Mouse (Mus musculus): ENCODE results near the gene Lgalsl. TPM values are rescaled to one million over a fixed set of nuclear protein-coding genes. Genes with fewer than 3 reads are reported as not detected.

Lgalsl gene
- total RNA-seq, 1 experiment: 15.7 TPM

DNA sequence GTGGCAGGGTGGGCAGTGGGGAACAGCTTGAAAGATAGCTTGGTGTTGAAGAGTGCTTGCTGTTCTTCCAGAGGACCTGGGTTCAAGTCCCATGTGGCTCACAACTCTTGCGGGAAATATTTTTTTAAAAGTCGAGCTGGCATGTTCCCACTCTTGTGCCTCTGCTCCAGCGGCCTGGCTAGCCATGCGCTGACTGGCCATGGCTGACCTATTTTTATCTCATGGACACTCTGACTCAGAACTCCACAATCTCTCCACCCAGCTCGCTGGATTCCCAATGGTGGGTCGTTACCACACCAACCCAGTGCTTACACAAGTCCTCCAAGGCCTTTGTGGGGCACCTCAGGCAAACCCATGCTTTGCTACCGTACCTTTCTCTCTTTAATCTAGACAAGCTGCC, 42.1 kb upstream of the Lgalsl start:
- no peak overlapping the region; the same call in 1 of the 2 replicates for H3K27ac ChIP-seq (ENCODE audit: insufficient read depth, low read depth, low read length, poor library complexity, severe bottlenecking)
- TF ChIP-seq MAFK (IDR thresholded peaks at IDR 0.05; ENCODE audit: insufficient read depth, low read depth, low read length): no peak
- no peak for TF ChIP-seq ZNF384 (IDR thresholded peaks at IDR 0.05; ENCODE audit: low read depth, low read length)
- no peak for TF ChIP-seq HCFC1 (IDR thresholded peaks at IDR 0.05; ENCODE audit: borderline replicate concordance, insufficient read depth, low read length)
- no peak for TF ChIP-seq CHD2 (IDR thresholded peaks at IDR 0.05; ENCODE audit: low read depth, low read length)
- TF ChIP-seq ZC3H11A (IDR thresholded peaks at IDR 0.05; ENCODE audit: borderline replicate concordance, low read depth, low read length): no peak
- in situ Hi-C loops (cut with MboI; ENCODE audit: low sequenced_read_pairs in 2 of 2, unreplicated experiment in 2 of 2): no loop called here

DNA sequence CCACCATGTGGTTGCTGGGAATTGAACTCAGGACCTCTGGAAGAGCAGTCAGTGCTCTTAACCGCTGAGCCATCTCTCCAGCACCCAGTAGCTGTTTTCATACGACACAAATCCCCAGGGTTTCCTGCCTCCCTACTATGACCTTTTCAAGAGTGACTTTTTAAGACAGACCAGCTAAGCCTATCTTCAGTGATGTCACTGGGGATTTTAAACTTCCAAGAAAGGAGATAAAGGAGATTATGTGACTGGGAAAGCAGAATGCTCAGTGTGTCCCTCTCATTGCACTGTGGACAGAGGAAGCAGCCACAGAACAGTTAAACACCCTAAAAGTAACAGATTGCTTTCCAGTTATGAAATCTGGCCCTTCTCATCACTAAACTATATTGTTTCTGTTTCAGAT, 41.6 kb upstream of the Lgalsl start:
- H3K9ac ChIP-seq (ENCODE audit: insufficient read depth, low read depth, low read length, poor library complexity, severe bottlenecking): no peak overlapping the region
- DNase-seq (ENCODE audit: low read depth, low spot score): no peak
- no peak overlapping the region for H3K27ac ChIP-seq (ENCODE audit: insufficient read depth, low read depth, low read length, poor library complexity, severe bottlenecking)
- H3K4me3 ChIP-seq (ENCODE audit: insufficient read depth in 1 of 2, low read depth in 1 of 2, low read length in 2 of 2, poor library complexity in 1 of 2, severe bottlenecking in 1 of 2): no peak overlapping the region
- in situ Hi-C loops (cut with MboI; ENCODE audit: low sequenced_read_pairs in 2 of 2, unreplicated experiment in 2 of 2): no loop called here
- H3K9me3 ChIP-seq (ENCODE audit: control insufficient read depth, insufficient read depth, low read depth, low read length): no peaks in the 10 kb centered on the region
- TF ChIP-seq MAFK (IDR thresholded peaks at IDR 0.05; ENCODE audit: insufficient read depth, low read depth, low read length): no peak
- TF ChIP-seq ZC3H11A (IDR thresholded peaks at IDR 0.05; ENCODE audit: borderline replicate concordance, low read depth, low read length): no peak
- no peak for TF ChIP-seq HCFC1 (IDR thresholded peaks at IDR 0.05; ENCODE audit: borderline replicate concordance, insufficient read depth, low read length)
- no peak for TF ChIP-seq ZNF384 (IDR thresholded peaks at IDR 0.05; ENCODE audit: low read depth, low read length)
- peaks cover 0 to 3% of the 10 kb centered on the region in 2 experiments; a peak in 1 of 4 replicates for H3K4me1 ChIP-seq (ENCODE audit: control insufficient read depth in 2 of 2, insufficient read depth in 2 of 2, low read length in 2 of 2, poor library complexity in 1 of 2)
- no peaks in the 10 kb centered on the region for H3K36me3 ChIP-seq (ENCODE audit: control insufficient read depth, insufficient read depth, low read length, poor library complexity, severe bottlenecking)

More for the DNA sequence above, 42.1 kb upstream of the Lgalsl start:
- H3K9me3 ChIP-seq (ENCODE audit: control insufficient read depth, insufficient read depth, low read depth, low read length): no peaks in the 10 kb centered on the region
- H3K9ac ChIP-seq (ENCODE audit: insufficient read depth, low read depth, low read length, poor library complexity, severe bottlenecking): peak overlapping the region; percentile 68
- H3K4me1 ChIP-seq (ENCODE audit: control insufficient read depth in 2 of 2, insufficient read depth in 2 of 2, low read length in 2 of 2, poor library complexity in 1 of 2): peaks cover 0 to 3% of the 10 kb centered on the region in 2 experiments; a peak in 1 of 4 replicates
- peak overlapping the region in 1 of 2 experiments; percentile 43; a peak in 2 of 4 replicates for H3K4me3 ChIP-seq (ENCODE audit: insufficient read depth in 1 of 2, low read depth in 1 of 2, low read length in 2 of 2, poor library complexity in 1 of 2, severe bottlenecking in 1 of 2)
- no peak for DNase-seq (ENCODE audit: low read depth, low spot score)
- H3K36me3 ChIP-seq (ENCODE audit: control insufficient read depth, insufficient read depth, low read length, poor library complexity, severe bottlenecking): no peaks in the 10 kb centered on the region

DNA sequence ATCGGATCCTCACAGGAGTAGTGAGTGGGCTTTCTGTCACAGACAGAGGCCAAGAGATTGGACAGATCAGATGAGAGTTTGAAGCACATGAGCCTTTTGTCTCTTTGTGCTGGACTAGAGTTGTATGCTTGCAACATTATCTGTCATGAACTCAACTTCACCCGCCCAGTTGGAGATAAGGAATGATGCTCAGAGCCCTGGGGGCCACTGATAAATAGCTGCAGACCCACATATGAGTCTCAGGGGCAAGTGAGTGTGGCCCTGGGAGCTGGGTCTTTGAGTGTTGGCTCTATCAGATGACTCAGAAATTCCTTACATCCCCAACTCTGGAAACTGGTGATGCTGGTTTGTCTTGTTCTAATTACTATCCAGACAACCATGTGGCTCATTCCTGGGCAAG, 39.1 kb upstream of the Lgalsl start:
- H3K9me3 ChIP-seq (ENCODE audit: control insufficient read depth, insufficient read depth, low read depth, low read length): no peaks in the 10 kb centered on the region
- no peak overlapping the region for H3K4me3 ChIP-seq (ENCODE audit: insufficient read depth in 1 of 2, low read depth in 1 of 2, low read length in 2 of 2, poor library complexity in 1 of 2, severe bottlenecking in 1 of 2)
- TF ChIP-seq HCFC1 (IDR thresholded peaks at IDR 0.05; ENCODE audit: borderline replicate concordance, insufficient read depth, low read length) (no peak), CHD2 (IDR thresholded peaks at IDR 0.05; ENCODE audit: low read depth, low read length) (no peak), ZNF384 (IDR thresholded peaks at IDR 0.05; ENCODE audit: low read depth, low read length) (no peak), MAFK (IDR thresholded peaks at IDR 0.05; ENCODE audit: insufficient read depth, low read depth, low read length) (no peak), ZC3H11A (IDR thresholded peaks at IDR 0.05; ENCODE audit: borderline replicate concordance, low read depth, low read length) (no peak)
- no peak overlapping the region for H3K9ac ChIP-seq (ENCODE audit: insufficient read depth, low read depth, low read length, poor library complexity, severe bottlenecking)
- H3K36me3 ChIP-seq (ENCODE audit: control insufficient read depth, insufficient read depth, low read length, poor library complexity, severe bottlenecking): no peaks in the 10 kb centered on the region
- DNase-seq (ENCODE audit: low read depth, low spot score): no peak
- in situ Hi-C loops (cut with MboI; ENCODE audit: low sequenced_read_pairs in 2 of 2, unreplicated experiment in 2 of 2): no loop called here
- peaks cover 0 to 3% of the 10 kb centered on the region in 2 experiments; a peak in 1 of 4 replicates for H3K4me1 ChIP-seq (ENCODE audit: control insufficient read depth in 2 of 2, insufficient read depth in 2 of 2, low read length in 2 of 2, poor library complexity in 1 of 2)
- no peak overlapping the region for H3K27ac ChIP-seq (ENCODE audit: insufficient read depth, low read depth, low read length, poor library complexity, severe bottlenecking)

DNA sequence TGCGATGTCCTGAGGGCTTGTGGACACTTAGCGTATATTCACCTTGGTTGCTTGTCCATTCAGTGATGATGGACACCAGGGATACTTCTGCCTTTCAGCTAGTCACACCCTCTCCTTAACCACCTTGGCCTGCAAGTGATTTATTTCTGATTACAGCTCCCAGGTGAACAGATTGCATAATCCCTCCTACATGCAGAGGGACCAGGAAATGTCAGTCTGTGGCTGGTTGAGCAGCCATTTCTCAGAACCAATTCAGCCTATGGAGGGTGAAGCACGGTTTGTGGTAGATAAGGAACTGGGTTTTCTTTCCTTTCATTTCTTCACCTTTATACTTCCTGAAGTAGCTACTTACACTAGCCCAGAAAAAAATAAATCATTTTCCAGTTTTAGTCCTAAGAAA, 34.6 kb upstream of the Lgalsl start:
- Histone ChIP-seq H3K36me3 (ENCODE audit: control insufficient read depth, insufficient read depth, low read length, poor library complexity, severe bottlenecking) (no peaks in the 10 kb centered on the region), H3K9ac (ENCODE audit: insufficient read depth, low read depth, low read length, poor library complexity, severe bottlenecking) (no peak overlapping the region), H3K4me3 (ENCODE audit: insufficient read depth in 1 of 2, low read depth in 1 of 2, low read length in 2 of 2, poor library complexity in 1 of 2, severe bottlenecking in 1 of 2) (no peak overlapping the region), H3K9me3 (ENCODE audit: control insufficient read depth, insufficient read depth, low read depth, low read length) (no peaks in the 10 kb centered on the region), H3K4me1 (ENCODE audit: control insufficient read depth in 2 of 2, insufficient read depth in 2 of 2, low read length in 2 of 2, poor library complexity in 1 of 2) (no peaks in the 10 kb centered on the region), H3K27ac (ENCODE audit: insufficient read depth, low read depth, low read length, poor library complexity, severe bottlenecking) (no peak overlapping the region)
- in situ Hi-C loops (cut with MboI; ENCODE audit: low sequenced_read_pairs in 2 of 2, unreplicated experiment in 2 of 2): no loop called here
- no peak for DNase-seq (ENCODE audit: low read depth, low spot score)
- TF ChIP-seq ZC3H11A (IDR thresholded peaks at IDR 0.05; ENCODE audit: borderline replicate concordance, low read depth, low read length): no peak
- TF ChIP-seq CHD2 (IDR thresholded peaks at IDR 0.05; ENCODE audit: low read depth, low read length): no peak
- no peak for TF ChIP-seq MAFK (IDR thresholded peaks at IDR 0.05; ENCODE audit: insufficient read depth, low read depth, low read length)
- no peak for TF ChIP-seq ZNF384 (IDR thresholded peaks at IDR 0.05; ENCODE audit: low read depth, low read length)
- TF ChIP-seq HCFC1 (IDR thresholded peaks at IDR 0.05; ENCODE audit: borderline replicate concordance, insufficient read depth, low read length): no peak

DNA sequence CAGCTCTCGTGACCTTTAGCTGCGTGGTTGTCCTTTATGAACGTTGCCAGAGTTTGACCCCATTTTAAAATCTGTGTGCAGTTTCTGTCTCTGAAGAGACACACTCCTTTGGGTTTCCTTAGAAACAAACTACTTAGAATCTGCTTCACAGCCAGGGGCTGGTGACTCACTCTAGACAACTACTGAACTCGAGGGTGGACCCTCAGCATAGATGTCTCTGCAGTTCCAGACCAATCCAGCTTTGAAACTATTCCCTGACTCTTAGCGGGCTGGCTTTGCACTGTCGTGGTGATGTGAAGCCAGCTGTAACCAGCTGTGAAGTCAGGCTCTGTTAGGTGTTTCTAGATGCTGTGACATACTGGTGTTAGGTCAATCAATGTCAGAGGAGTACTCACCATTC, 33.8 kb upstream of the Lgalsl start:
- no peak overlapping the region for H3K9ac ChIP-seq (ENCODE audit: insufficient read depth, low read depth, low read length, poor library complexity, severe bottlenecking)
- in situ Hi-C loops (cut with MboI; ENCODE audit: low sequenced_read_pairs in 2 of 2, unreplicated experiment in 2 of 2): no loop called here
- no peak for DNase-seq (ENCODE audit: low read depth, low spot score)
- TF ChIP-seq MAFK (IDR thresholded peaks at IDR 0.05; ENCODE audit: insufficient read depth, low read depth, low read length) (no peak), CHD2 (IDR thresholded peaks at IDR 0.05; ENCODE audit: low read depth, low read length) (no peak), ZNF384 (IDR thresholded peaks at IDR 0.05; ENCODE audit: low read depth, low read length) (no peak), HCFC1 (IDR thresholded peaks at IDR 0.05; ENCODE audit: borderline replicate concordance, insufficient read depth, low read length) (no peak), ZC3H11A (IDR thresholded peaks at IDR 0.05; ENCODE audit: borderline replicate concordance, low read depth, low read length) (no peak)
- no peak overlapping the region for H3K4me3 ChIP-seq (ENCODE audit: insufficient read depth in 1 of 2, low read depth in 1 of 2, low read length in 2 of 2, poor library complexity in 1 of 2, severe bottlenecking in 1 of 2)
- peaks cover 2 to 3% of the 10 kb centered on the region in 2 experiments; a peak in 3 of 4 replicates for H3K4me1 ChIP-seq (ENCODE audit: control insufficient read depth in 2 of 2, insufficient read depth in 2 of 2, low read length in 2 of 2, poor library complexity in 1 of 2)
- H3K9me3 ChIP-seq (ENCODE audit: control insufficient read depth, insufficient read depth, low read depth, low read length): no peaks in the 10 kb centered on the region
- no peaks in the 10 kb centered on the region for H3K36me3 ChIP-seq (ENCODE audit: control insufficient read depth, insufficient read depth, low read length, poor library complexity, severe bottlenecking)
- no peak overlapping the region for H3K27ac ChIP-seq (ENCODE audit: insufficient read depth, low read depth, low read length, poor library complexity, severe bottlenecking)

Measured in ES-E14 (cell line).